8 mouse cellular contexts compared by ENCODE assay signal in genomic region chr5:137531414-137532130, GRCm38 (mm10). TPM values are rescaled to one million over a fixed set of nuclear protein-coding genes. Genes with fewer than 3 reads are reported as not detected.
DNase-seq lines count a peak whose midpoint lies in the region; ATAC-seq and TF ChIP-seq lines count a peak whose summit lies in the region.

No protein-coding gene starts in this region.

- WGBS in kidney, postnatal 0 days, result under 1% methylated on average over 51 of the region's 51 CpGs
- WGBS in lung, postnatal 0 days, result under 1% methylated on average over 42 of the region's 51 CpGs

- no peak overlapping the region for H3K27ac ChIP-seq in ES-E14 (ENCODE audit: insufficient read depth, low read depth, low read length, poor library complexity, severe bottlenecking)
- peak overlapping the region; percentile 95 for H3K27ac ChIP-seq in kidney, postnatal 0 days
- peak overlapping the region; percentile 89 for H3K27ac ChIP-seq in lung, postnatal 0 days (ENCODE audit: low read length)

- DNase-seq in B cell, adult 2 months, result peak; percentile 48 to 61
- DNase-seq in ES-E14 (ENCODE audit: low read depth, low spot score), result no peak
- peak; percentile 67 to 79 for DNase-seq in cerebellum, postnatal 25 days
- DNase-seq in heart, adult 8-10 months (ENCODE audit: low spot score), result peak; percentile 60
- peak; percentile 39 for DNase-seq in kidney, postnatal 0 days (ENCODE audit: low spot score)
- peak; percentile 45 for DNase-seq in lung, postnatal 0 days (ENCODE audit: low spot score)
- DNase-seq in right cerebral cortex, postnatal 25 days, result peak; percentile 65

- in situ Hi-C loops in ES-E14 (cut with MboI; ENCODE audit: low sequenced_read_pairs in 2 of 2, unreplicated experiment in 2 of 2), result no loop called here

- TF ChIP-seq EP300 in lung, postnatal 0 days (IDR thresholded peaks at IDR 0.05), result 0 out of 2 replicates have a peak, but pooled peaks have one; percentile 6

- no peak for ATAC-seq in kidney, postnatal 0 days (replicated peaks; ENCODE audit: low FRiP score, low read depth)
- ATAC-seq in lung, postnatal 0 days, result 0 out of 2 replicates have a peak, but pooled peaks have one; percentile 0
- no peak for ATAC-seq in megakaryocyte progenitor cell, adult 5-6 weeks (replicated peaks; ENCODE audit: poor library complexity)

- no peak for TF ChIP-seq CTCF in kidney, postnatal 0 days (IDR thresholded peaks at IDR 0.05; ENCODE audit: low read depth)
- TF ChIP-seq CTCF in lung, postnatal 0 days (IDR thresholded peaks at IDR 0.05), result 0 out of 2 replicates have a peak, but pooled peaks have one; percentile 1

- peak overlapping the region; percentile 98 for H3K4me2 ChIP-seq in kidney, postnatal 0 days (ENCODE audit: low read length)
- peak overlapping the region; percentile 92 for H3K4me2 ChIP-seq in lung, postnatal 0 days (replicated peaks; ENCODE audit: low read depth, low read length)

- no peaks in the 10 kb centered on the region for H3K9me3 ChIP-seq in ES-E14 (ENCODE audit: control insufficient read depth, insufficient read depth, low read depth, low read length)
- no peaks in the 10 kb centered on the region for H3K9me3 ChIP-seq in kidney, postnatal 0 days (replicated peaks; ENCODE audit: low read length)
- no peaks in the 10 kb centered on the region for H3K9me3 ChIP-seq in lung, postnatal 0 days (ENCODE audit: low read length)

- H3K4me1 ChIP-seq in ES-E14 (ENCODE audit: control insufficient read depth in 2 of 2, insufficient read depth in 2 of 2, low read length in 2 of 2, poor library complexity in 1 of 2), result peaks cover 0 to 9% of the 10 kb centered on the region in 2 experiments; a peak in 2 of 4 replicates
- peaks cover 7% of the 10 kb centered on the region; the same call in 1 of the 2 replicates for H3K4me1 ChIP-seq in kidney, postnatal 0 days (replicated peaks; ENCODE audit: insufficient read depth, low read length)
- peaks cover 10% of the 10 kb centered on the region for H3K4me1 ChIP-seq in lung, postnatal 0 days (ENCODE audit: insufficient read depth, low read depth, low read length)

- no peaks in the 10 kb centered on the region for H3K27me3 ChIP-seq in kidney, postnatal 0 days (ENCODE audit: insufficient read depth, low read length)
- H3K27me3 ChIP-seq in lung, postnatal 0 days (replicated peaks; ENCODE audit: insufficient read depth, low read length), result no peaks in the 10 kb centered on the region

- H3K4me3 ChIP-seq in ES-E14 (ENCODE audit: insufficient read depth in 1 of 2, low read depth in 1 of 2, low read length in 2 of 2, poor library complexity in 1 of 2, severe bottlenecking in 1 of 2), result peak overlapping the region; percentile 43 to 86
- peak overlapping the region; percentile 74 for H3K4me3 ChIP-seq in kidney, postnatal 0 days (replicated peaks; ENCODE audit: low read depth, low read length)
- H3K4me3 ChIP-seq in lung, postnatal 0 days (ENCODE audit: low read depth, low read length), result peak overlapping the region; percentile 75

- peak overlapping the region; percentile 83; the same call in 1 of the 2 replicates for H3K9ac ChIP-seq in ES-E14 (ENCODE audit: insufficient read depth, low read depth, low read length, poor library complexity, severe bottlenecking)
- H3K9ac ChIP-seq in kidney, postnatal 0 days (ENCODE audit: low read depth, low read length), result peak overlapping the region; percentile 82
- H3K9ac ChIP-seq in lung, postnatal 0 days (replicated peaks; ENCODE audit: low read depth), result peak overlapping the region; percentile 79

- H3K36me3 ChIP-seq in ES-E14 (ENCODE audit: control insufficient read depth, insufficient read depth, low read length, poor library complexity, severe bottlenecking), result peaks cover 27% of the 10 kb centered on the region
- H3K36me3 ChIP-seq in kidney, postnatal 0 days (ENCODE audit: insufficient read depth, low read length), result peaks cover 27% of the 10 kb centered on the region
- H3K36me3 ChIP-seq in lung, postnatal 0 days (ENCODE audit: insufficient read depth, low read length), result peaks cover 21% of the 10 kb centered on the region

TF ChIP-seq in ES-E14, 5 proteins besides CTCF, POLR2A, EP300 and RAD21:
- TF ChIP-seq CHD2 (IDR thresholded peaks at IDR 0.05; ENCODE audit: low read depth, low read length) (no peak), HCFC1 (IDR thresholded peaks at IDR 0.05; ENCODE audit: borderline replicate concordance, insufficient read depth, low read length) (no peak), ZC3H11A (IDR thresholded peaks at IDR 0.05; ENCODE audit: borderline replicate concordance, low read depth, low read length) (no peak), ZNF384 (IDR thresholded peaks at IDR 0.05; ENCODE audit: low read depth, low read length) (no peak), MAFK (IDR thresholded peaks at IDR 0.05; ENCODE audit: insufficient read depth, low read depth, low read length) (no peak)

RNA-seq across cellular contexts. Expression of gene Epo, which starts 1.5 kb away (rescaled TPM):
- 0.36 and 0.48 TPM in 2 replicates for total RNA-seq in ES-E14 (2012; rRNA removed)
- not detected for total RNA-seq in heart, adult 8-10 months (2022)
- polyA plus RNA-seq in kidney, postnatal 0 days (2015; fragmentation: Nextera tagmentation; extraction: Ambion mirVana), result 0.20 TPM in 1 of 2 replicates, not detected in the other
- polyA plus RNA-seq in lung, postnatal 0 days (2015; fragmentation: Nextera tagmentation; extraction: Ambion mirVana), result not detected in 2 replicates
- not detected in 2 replicates for total RNA-seq in megakaryocyte progenitor cell, adult 5-6 weeks (2015)
- total RNA-seq in megakaryocyte progenitor cell, adult 5-6 weeks (2017), result not detected in 2 replicates

RNA-seq across cellular contexts. Expression of gene Gnb2, which starts 1.7 kb away (rescaled TPM):
- 259 and 297 TPM in 2 replicates for total RNA-seq in ES-E14 (2012; rRNA removed)
- 100 to 1,000 TPM; 243 to 256 (median 246) TPM for total RNA-seq in heart, adult 8-10 months (2022)
- 463 and 480 TPM in 2 replicates for polyA plus RNA-seq in kidney, postnatal 0 days (2015; fragmentation: Nextera tagmentation; extraction: Ambion mirVana)
- 507 and 513 TPM in 2 replicates for polyA plus RNA-seq in lung, postnatal 0 days (2015; fragmentation: Nextera tagmentation; extraction: Ambion mirVana)
- 193 and 223 TPM in 2 replicates for total RNA-seq in megakaryocyte progenitor cell, adult 5-6 weeks (2015)
- total RNA-seq in megakaryocyte progenitor cell, adult 5-6 weeks (2017), result 187 and 251 TPM in 2 replicates

RNA-seq across cellular contexts. Expression of gene Gigyf1, which starts 13.2 kb away (rescaled TPM):
- total RNA-seq in ES-E14 (2012; rRNA removed), result 24.7 and 40.3 TPM in 2 replicates
- 10 to 100 TPM; 25.5 to 37.3 (median 27.2) TPM for total RNA-seq in heart, adult 8-10 months (2022)
- 9.3 and 10.3 TPM in 2 replicates for polyA plus RNA-seq in kidney, postnatal 0 days (2015; fragmentation: Nextera tagmentation; extraction: Ambion mirVana)
- polyA plus RNA-seq in lung, postnatal 0 days (2015; fragmentation: Nextera tagmentation; extraction: Ambion mirVana), result 10.6 and 12.4 TPM in 2 replicates
- total RNA-seq in megakaryocyte progenitor cell, adult 5-6 weeks (2015), result 7.1 and 8.6 TPM in 2 replicates
- total RNA-seq in megakaryocyte progenitor cell, adult 5-6 weeks (2017), result 4.7 and 7.2 TPM in 2 replicates

RNA-seq across cellular contexts. Expression of gene Actl6b, which starts 21.7 kb away (rescaled TPM):
- not detected in 2 replicates for total RNA-seq in ES-E14 (2012; rRNA removed)
- total RNA-seq in heart, adult 8-10 months (2022), result not detected
- polyA plus RNA-seq in kidney, postnatal 0 days (2015; fragmentation: Nextera tagmentation; extraction: Ambion mirVana), result not detected in 2 replicates
- polyA plus RNA-seq in lung, postnatal 0 days (2015; fragmentation: Nextera tagmentation; extraction: Ambion mirVana), result 0.15 TPM in 1 of 2 replicates, not detected in the other
- total RNA-seq in megakaryocyte progenitor cell, adult 5-6 weeks (2015), result not detected in 2 replicates
- not detected in 2 replicates for total RNA-seq in megakaryocyte progenitor cell, adult 5-6 weeks (2017)

RNA-seq across cellular contexts. Expression of gene Pop7, which starts 29.3 kb away (rescaled TPM):
- total RNA-seq in ES-E14 (2012; rRNA removed), result 35.7 and 41.7 TPM in 2 replicates
- 10 to 100 TPM; 15.0 to 18.3 (median 16.2) TPM for total RNA-seq in heart, adult 8-10 months (2022)
- polyA plus RNA-seq in kidney, postnatal 0 days (2015; fragmentation: Nextera tagmentation; extraction: Ambion mirVana), result 55.1 and 55.6 TPM in 2 replicates
- 37.8 and 38.7 TPM in 2 replicates for polyA plus RNA-seq in lung, postnatal 0 days (2015; fragmentation: Nextera tagmentation; extraction: Ambion mirVana)
- 31.9 and 35.0 TPM in 2 replicates for total RNA-seq in megakaryocyte progenitor cell, adult 5-6 weeks (2015)
- 22.7 and 29.2 TPM in 2 replicates for total RNA-seq in megakaryocyte progenitor cell, adult 5-6 weeks (2017)
